Mouse (Mus musculus) spleen, postnatal 14 days (tissue): ENCODE data around the gene Zswim8.

Experiments used
- DNase-seq, 2 experiments: peaks; one replicate each; pipeline ENCODE4 v3.0.0; 2021 to 2022; ENCODE audit warnings: low spot score in 2 of 2

The Zswim8 gene

DNA sequence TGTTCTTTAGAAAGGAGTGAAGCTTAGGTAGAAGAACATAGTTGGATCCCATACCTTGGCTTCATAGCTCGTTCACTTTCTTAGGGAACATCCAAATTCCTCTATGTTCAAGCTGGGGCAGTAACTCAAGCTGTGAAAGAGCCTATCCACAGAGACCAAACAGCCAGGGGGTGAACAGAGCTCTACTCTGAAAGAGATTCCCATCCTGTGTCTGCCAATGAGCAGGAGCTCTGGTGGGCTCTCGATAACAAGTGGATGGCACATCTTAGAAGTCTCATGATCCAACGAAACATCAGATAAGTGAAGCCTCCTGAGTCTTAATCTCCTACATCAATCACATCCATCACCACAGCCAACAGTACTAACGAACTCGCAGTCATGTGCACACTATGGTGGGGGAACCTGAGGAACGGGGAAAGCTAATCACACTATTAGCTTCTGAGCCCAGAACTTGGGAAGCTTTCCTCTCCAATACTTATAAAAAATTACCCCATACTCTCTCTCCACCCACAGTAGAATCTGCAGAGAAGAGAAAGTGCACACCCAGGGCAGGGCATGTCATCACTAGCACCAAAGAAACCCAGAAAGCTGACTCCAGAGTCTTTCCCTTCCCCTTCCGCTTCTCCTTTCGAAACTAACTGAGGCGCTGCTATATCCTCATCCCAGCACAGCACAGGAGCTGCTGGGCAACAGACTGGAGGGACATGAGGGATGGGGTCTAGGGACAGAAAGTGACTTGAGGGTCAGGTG is 23.7 kb downstream of the Zswim8 start:
- DNase-seq, result no peak

GRCm38 (mm10) chr14:20733041-20733951 is 25.9 kb downstream of the Zswim8 start:
- DNase-seq, result no peak

- peak; percentile 79 to 86 for DNase-seq
These were observed 26.8 kb downstream of the Zswim8 start, which contains the start of gene Ndst2 for GRCm38 (mm10) chr14:20733952-20734774. Gene Ndst2, minus strand, starts transcription at chr14:20734562.

GRCm38 (mm10) chr14:20735052-20735451 is 27.7 kb downstream of the Zswim8 start:
- no peak for DNase-seq

GRCm38 (mm10) chr14:20735892-20736390 is 28.6 kb downstream of the Zswim8 start:
- DNase-seq, result no peak

DNA sequence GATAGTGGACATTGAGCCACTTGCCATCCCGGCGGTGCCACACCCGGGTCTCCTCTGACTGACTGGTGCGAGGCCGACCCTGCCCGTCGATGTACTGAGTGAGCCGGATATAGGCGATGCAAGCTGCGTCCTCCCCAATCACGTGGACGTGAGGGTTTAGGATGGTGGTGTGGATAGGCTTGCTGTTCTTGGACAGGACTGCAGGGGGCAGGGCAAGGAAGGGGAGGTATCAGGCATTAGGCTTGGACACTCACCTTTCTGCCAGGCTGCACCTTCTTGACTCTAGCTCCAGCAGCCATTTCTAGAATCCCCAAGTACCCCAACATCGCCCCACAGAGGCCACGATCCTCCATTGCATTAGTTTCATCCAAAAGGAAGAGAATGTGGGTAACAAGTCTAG is 30.0 kb downstream of the Zswim8 start:
- DNase-seq, result peak in 1 of 2 experiments; percentile 55

DNA sequence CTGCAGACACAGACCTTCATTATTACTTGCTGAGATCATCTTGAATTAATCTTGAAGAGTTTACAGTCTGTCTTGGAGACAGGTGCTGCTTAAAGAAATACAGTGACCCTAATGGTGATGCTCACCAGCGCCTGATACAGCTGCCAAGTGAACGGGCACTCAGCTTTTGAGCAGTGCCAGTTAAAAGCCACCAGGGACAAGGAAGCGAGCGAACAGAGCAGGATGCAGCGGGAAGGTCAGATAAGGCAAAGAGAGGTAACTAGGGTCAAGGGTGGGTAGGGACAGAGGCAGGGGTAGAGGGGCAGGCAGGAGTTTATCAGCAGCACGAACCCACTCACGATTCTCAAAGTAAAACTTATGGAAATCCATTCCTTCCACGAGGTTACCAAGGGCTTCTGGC is 31.2 kb downstream of the Zswim8 start:
- no peak for DNase-seq

DNA sequence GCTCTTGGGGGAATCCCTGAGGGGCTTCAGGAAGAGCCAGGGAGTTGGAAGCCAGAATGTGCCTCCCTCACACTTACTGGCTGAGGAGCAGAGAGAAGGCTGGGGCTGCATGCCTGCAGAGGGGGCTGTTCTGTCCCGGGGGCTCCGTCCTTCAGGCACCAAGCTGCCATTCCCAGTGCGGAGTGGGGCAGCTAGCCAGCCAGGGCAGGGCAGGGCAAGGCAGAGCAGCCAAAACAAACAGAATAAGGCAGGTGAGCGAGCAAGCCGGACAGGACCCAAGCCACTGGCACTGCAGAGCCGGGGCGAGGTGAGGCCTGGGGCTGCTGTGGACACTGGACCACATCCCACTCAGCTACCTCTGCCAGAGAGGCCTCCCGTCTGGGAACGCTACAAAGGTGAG is 33.9 kb downstream of the Zswim8 start:
- DNase-seq, result no peak

GRCm38 (mm10) chr14:20743614-20744013 is 36.3 kb downstream of the Zswim8 start:
- DNase-seq, result no peak

DNA sequence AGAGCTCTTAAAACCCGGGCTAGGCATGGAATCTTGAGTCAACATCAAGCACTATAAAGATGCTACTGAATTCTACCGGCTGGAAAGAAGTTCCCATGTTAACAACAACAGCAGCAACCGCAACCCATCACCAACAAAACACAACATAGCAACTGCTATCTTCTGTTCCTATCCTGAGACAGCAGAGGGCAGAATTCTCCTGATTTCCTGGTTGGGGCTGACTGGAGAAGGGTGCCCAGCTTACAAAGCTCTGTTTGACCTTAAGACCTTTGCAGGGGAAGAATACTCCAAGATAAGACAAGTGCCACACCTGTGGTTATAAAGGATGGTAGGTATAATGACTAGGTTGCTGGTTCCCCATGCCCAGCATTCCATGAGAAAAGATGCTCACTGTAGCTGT is 39.6 kb downstream of the Zswim8 start:
- no peak for DNase-seq

DNA sequence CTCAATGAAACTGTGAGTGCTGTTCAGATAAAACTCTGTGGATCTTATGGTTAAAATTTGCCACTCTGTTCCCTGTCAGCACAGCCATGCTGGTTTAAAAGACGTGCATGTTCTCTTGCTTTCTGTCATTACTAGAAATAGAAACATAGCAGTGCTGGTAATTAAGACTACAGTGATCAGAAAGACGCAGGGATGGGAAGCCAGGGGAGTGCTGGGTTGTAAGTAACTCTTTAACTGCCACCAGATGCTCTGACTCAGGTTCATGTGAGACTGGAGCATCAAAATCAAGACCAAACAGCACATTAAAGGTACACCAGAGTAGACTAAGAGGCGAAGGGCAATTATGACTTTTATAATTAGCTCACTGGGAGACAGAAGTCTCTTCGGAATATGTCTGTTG is 41.0 kb downstream of the Zswim8 start:
- no peak for DNase-seq

- no peak for DNase-seq
These were observed 42.2 kb downstream of the Zswim8 start for GRCm38 (mm10) chr14:20749494-20750051.

DNA sequence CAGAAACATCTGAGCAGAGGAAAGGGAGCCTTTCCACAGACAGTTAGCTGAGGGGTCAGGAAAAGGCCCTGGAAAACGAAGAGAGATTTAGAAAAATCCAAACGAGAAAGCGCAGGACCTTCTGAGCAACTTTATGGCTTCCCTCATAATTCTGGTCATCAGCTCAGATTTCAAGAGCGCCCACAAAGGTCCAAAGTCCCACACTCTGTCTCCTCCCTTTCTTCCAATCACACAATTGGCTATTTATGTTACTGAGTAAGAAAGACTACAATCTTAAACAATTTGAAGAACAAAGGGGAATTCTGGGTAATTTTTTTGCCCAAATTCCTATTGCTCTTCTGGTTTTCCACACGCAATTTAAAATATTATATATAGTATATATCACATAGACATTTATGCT is 43.2 kb downstream of the Zswim8 start:
- DNase-seq, result no peak

DNA sequence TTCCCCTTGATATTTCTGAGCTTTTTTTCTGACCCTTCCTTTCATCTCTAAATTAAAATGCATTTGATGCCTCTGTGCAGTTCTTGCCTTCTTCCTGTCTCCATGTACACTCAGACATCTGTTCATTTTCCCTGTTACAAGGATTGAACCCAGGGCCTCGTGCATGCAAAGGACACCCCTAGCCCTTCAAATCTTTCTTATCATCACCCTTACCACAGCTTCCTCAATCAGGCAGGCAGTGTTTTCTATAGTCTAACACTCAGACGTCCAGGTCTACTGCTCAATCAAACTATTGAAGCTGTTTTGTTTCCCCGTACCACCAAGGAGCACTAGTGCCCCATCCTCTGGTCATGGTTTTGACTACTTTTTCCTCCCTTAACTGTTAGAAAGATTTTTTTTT is 46.4 kb downstream of the Zswim8 start:
- no peak for DNase-seq

GRCm38 (mm10) chr14:20757370-20757907 is 50.1 kb downstream of the Zswim8 start:
- DNase-seq, result no peak

DNA sequence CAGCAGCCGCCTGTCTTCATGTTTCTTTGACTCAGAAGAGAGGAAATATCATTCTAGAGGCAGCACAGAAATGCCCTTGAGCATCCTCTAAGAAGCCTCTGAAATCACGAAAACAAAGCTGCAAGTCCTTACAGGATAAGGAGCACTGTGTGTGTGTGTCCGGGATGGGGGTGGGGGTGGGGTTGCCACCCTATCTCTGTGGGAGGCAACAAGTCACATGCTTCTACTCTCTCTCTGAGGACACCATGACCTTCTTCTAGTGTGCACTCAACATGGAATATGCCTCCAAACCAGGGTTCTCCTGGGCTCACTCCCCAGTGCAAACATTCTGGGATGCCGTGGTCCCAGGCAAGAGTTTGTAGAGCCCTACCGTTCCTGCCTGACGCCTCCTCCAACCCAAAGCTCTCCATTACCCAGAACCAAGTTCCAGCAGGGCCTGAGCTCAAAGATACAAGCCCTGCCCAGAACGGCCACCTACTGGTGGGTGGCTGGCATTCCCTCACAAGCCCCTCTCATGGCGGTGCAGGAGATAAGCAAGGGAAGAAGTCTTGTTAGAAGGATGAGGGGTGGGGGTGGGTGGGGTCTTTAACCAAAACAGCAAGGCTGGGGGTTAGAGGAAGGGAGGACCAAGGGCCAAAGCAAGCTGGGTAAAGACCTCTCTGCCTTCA is 51.5 kb downstream of the Zswim8 start:
- DNase-seq, result no peak

GRCm38 (mm10) chr14:20764942-20765341 is 57.6 kb downstream of the Zswim8 start:
- no peak for DNase-seq

- peak; percentile 63 to 78 for DNase-seq
These were observed 58.4 kb downstream of the Zswim8 start for GRCm38 (mm10) chr14:20765642-20766258.

DNA sequence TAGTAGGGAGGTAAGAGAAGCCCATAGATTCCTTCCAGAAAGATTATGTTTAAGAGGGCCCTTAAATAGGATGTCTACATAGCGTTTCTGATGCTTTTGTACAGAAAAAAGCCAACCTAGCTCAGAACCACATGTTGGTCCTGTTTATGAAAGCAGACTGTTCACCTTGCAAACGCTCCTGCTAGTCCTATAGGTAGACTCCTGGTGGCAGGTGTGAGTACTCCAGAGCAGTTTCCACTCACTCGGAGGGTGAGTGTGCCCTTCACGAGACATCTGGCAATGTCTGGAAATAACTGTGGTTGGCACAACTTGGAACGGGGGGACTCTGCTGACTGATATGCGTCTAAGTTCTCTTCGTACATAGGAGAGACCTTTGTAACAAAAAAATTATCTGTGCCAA is 60.6 kb downstream of the Zswim8 start:
- no peak for DNase-seq

DNA sequence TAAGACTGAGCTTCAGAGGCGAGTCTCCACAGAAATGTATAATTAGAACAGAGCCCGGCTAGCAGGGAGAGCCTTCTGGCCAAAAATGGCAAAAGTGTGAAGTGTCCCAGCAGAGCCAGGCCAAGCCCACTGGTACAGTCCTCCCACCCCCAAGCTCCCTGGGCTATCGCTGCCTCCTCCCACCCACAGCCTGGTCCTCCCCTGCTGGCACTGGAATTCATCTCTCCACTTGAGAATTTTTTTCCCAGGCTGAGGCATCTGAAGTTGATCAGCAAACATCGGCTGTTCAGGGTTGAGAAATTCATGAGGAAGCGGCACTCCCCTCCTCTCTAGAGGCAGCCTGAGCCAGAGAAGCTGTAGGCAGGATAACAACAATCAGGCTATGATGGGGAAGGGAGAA is 61.2 kb downstream of the Zswim8 start:
- no peak for DNase-seq
